Mouse (Mus musculus) olfactory bulb, adult 2 months (tissue): Measurements from ENCODE around the gene Tango2. TPM values are rescaled to one million over a fixed set of nuclear protein-coding genes. Genes with fewer than 3 reads are reported as not detected.

Experiments used
- H3K27ac ChIP-seq: fragments of 200-500 bp; 2 replicates; pipeline ENCODE4 v1.5.1; 2012; ENCODE audit warnings: low read depth, low read length; ENCODE audit not compliant: insufficient read depth
- H3K4me1 ChIP-seq: fragments of 200-500 bp; 2 replicates; pipeline ENCODE4 v1.6.1; 2012; ENCODE audit warnings: low read length; ENCODE audit not compliant: control insufficient read depth, insufficient read depth
- H3K4me3 ChIP-seq: fragments of 200-500 bp; 2 replicates; pipeline ENCODE4 v1.5.1; 2012; ENCODE audit warnings: mild to moderate bottlenecking, low read depth, low read length, moderate library complexity; ENCODE audit not compliant: insufficient read depth
- CTCF ChIP-seq: fragments of 200-500 bp; IDR thresholded peaks from 2 replicates; pipeline ENCODE4 v1.5.1; 2012; ENCODE audit warnings: low read depth, mild to moderate bottlenecking, low read length, moderate library complexity; ENCODE audit not compliant: insufficient read depth
- POLR2A ChIP-seq: fragments of 200-500 bp; IDR thresholded peaks from 2 replicates; pipeline ENCODE4 v1.6.1; 2012; ENCODE audit warnings: mild to moderate bottlenecking, low read depth, low read length, moderate library complexity; ENCODE audit not compliant: insufficient read depth
- WGBS: fragments of 180-500 bp; shearing (Covaris S2); methylation state at CpG from one replicate; pipeline ENCODE4 v1.1.7; 2018; 5-methylcytosine and 5-hydroxymethylcytosine counted together
- polyA plus RNA-seq: library from polyadenylated mRNA; stranded (reverse); fragments of >200 nt; gene quantifications from 2 replicates; pipeline ENCODE4 v1.2.4, GENCODE M21; 2012; ENCODE audit warnings: low replicate concordance; ENCODE audit not compliant: missing spikeins, insufficient read depth, insufficient read length

Gene Tango2
- polyA plus RNA-seq, 1 experiment: not detected

DNA sequence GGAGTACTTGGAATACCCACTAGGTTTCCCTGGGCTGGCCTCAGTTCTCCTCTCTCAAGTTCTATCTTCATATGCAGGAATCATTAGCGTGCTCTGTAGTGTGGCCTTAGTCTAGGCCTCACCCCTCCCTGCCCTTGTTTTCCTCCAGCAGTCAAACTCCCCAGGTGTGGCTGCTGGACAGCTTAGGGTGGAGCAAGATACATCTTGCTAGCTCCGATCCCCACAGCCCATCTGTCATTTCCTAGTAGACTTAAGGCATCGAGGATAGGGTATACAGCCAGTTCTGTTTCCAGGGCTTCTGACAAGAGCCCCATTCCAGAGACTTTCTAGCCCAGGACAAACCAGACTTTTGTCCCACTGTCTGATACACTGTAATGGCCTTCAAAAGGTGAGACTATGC lies 43.8 kb upstream of the Tango2 start:
- H3K27ac ChIP-seq: no peak overlapping the region
- H3K4me3 ChIP-seq: no peak overlapping the region
- peaks cover 35% of the 10 kb centered on the region for H3K4me1 ChIP-seq
- TF ChIP-seq CTCF (no peak), POLR2A (no peak)
- 96% methylated on average over 3 of the region's 3 CpGs for WGBS

- no peak overlapping the region for H3K27ac ChIP-seq
- H3K4me1 ChIP-seq: peaks cover 34% of the 10 kb centered on the region
- 98% methylated on average over 3 of the region's 3 CpGs for WGBS
- no peak overlapping the region for H3K4me3 ChIP-seq
- no peak for TF ChIP-seq CTCF
- no peak for TF ChIP-seq POLR2A
Measured at GRCm38 (mm10) chr16:18391127-18391526, 43.2 kb upstream of the Tango2 start.

GRCm38 (mm10) chr16:18390399-18390798 lies 42.5 kb upstream of the Tango2 start:
- WGBS: 87% methylated on average over 6 of the region's 6 CpGs
- H3K4me3 ChIP-seq: no peak overlapping the region
- H3K4me1 ChIP-seq: peaks cover 29% of the 10 kb centered on the region
- no peak for TF ChIP-seq CTCF
- no peak for TF ChIP-seq POLR2A
- no peak overlapping the region; the same call in 1 of the 2 replicates for H3K27ac ChIP-seq

GRCm38 (mm10) chr16:18388583-18389435 lies 40.9 kb upstream of the Tango2 start:
- no peak for TF ChIP-seq CTCF
- TF ChIP-seq POLR2A: no peak
- no peak overlapping the region for H3K4me3 ChIP-seq
- peaks cover 35% of the 10 kb centered on the region for H3K4me1 ChIP-seq
- WGBS: 79% methylated on average over 14 of the region's 14 CpGs
- peak overlapping the region; percentile 7; the same call in 1 of the 2 replicates for H3K27ac ChIP-seq

GRCm38 (mm10) chr16:18387704-18388582 lies 40.0 kb upstream of the Tango2 start:
- Histone ChIP-seq H3K4me3 (no peak overlapping the region), H3K4me1 (peaks cover 41% of the 10 kb centered on the region), H3K27ac (no peak overlapping the region)
- TF ChIP-seq POLR2A (no peak), CTCF (no peak)
- WGBS: 46% methylated on average over 7 of the region's 7 CpGs

GRCm38 (mm10) chr16:18386972-18387371 lies 39.1 kb upstream of the Tango2 start:
- H3K4me3 ChIP-seq: no peak overlapping the region
- TF ChIP-seq CTCF (no peak), POLR2A (no peak)
- WGBS: 69% methylated on average over 3 of the region's 3 CpGs
- H3K4me1 ChIP-seq: peaks cover 36% of the 10 kb centered on the region
- H3K27ac ChIP-seq: no peak overlapping the region

- no peak overlapping the region for H3K4me3 ChIP-seq
- no peak for TF ChIP-seq CTCF
- no peak for TF ChIP-seq POLR2A
- peaks cover 41% of the 10 kb centered on the region for H3K4me1 ChIP-seq
- H3K27ac ChIP-seq: no peak overlapping the region
- 65% methylated on average over 7 of the region's 7 CpGs for WGBS
Measured at GRCm38 (mm10) chr16:18386451-18386850, 38.5 kb upstream of the Tango2 start.

- H3K27ac ChIP-seq: no peak overlapping the region
- H3K4me1 ChIP-seq: peaks cover 49% of the 10 kb centered on the region
- TF ChIP-seq CTCF (no peak), POLR2A (no peak)
- 82% methylated on average over 5 of the region's 5 CpGs for WGBS
- no peak overlapping the region for H3K4me3 ChIP-seq
Measured at GRCm38 (mm10) chr16:18385411-18385810, 37.5 kb upstream of the Tango2 start.

DNA sequence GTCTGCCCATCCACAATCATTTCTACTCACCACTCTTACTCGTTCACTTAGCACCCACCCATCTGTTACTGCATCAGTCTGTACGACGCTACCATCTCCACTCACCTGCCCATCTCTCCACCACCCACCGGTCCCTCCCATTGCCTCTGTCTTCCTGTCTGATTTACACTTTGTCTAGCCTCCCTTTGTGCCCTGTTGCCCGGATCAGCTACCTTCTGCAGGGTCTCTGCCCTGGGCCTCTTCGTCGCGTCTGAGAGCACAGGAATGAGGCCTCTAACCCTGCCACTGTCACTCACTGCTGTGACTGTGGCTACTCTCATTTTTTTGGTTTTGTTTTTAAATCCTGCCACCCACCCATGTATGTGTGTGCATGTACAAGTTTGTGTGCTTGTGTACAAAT lies 36.8 kb upstream of the Tango2 start:
- WGBS: 89% methylated on average over 8 of the region's 8 CpGs
- peaks cover 46% of the 10 kb centered on the region for H3K4me1 ChIP-seq
- H3K27ac ChIP-seq: no peak overlapping the region
- TF ChIP-seq CTCF (no peak), POLR2A (no peak)
- no peak overlapping the region for H3K4me3 ChIP-seq
